Mouse (Mus musculus) embryonic facial prominence, embryonic 15.5 days (tissue): ENCODE measurements around the gene Caly. TPM values are rescaled to one million over a fixed set of nuclear protein-coding genes. Genes with fewer than 3 reads are reported as not detected.

Experiments
- ATAC-seq: fragments of 200-750 bp; cut with Nextera tagmentation; 2 replicates; pipeline ENCODE4 v1.8.0; 2017; ENCODE audit warnings: low read depth, moderate TSS enrichment; ENCODE audit not compliant: insufficient number of reproducible peaks, low FRiP score, low TSS enrichment
- H3K27ac ChIP-seq: fragments of 300-500 bp; sonication (generic); replicated peaks from 2 replicates; pipeline ENCODE4 v1.5.1; 2015; ENCODE audit warnings: mild to moderate bottlenecking, inconsistent platforms
- H3K27me3 ChIP-seq: fragments of 300-500 bp; sonication (generic); 2 replicates; pipeline ENCODE4 v1.6.1; 2015; ENCODE audit warnings: inconsistent platforms
- H3K36me3 ChIP-seq: fragments of 300-500 bp; sonication (generic); 2 replicates; pipeline ENCODE4 v1.6.1; 2015; ENCODE audit warnings: mild to moderate bottlenecking, inconsistent platforms
- H3K4me1 ChIP-seq: fragments of 300-500 bp; sonication (generic); 2 replicates; pipeline ENCODE4 v1.6.1; 2015; ENCODE audit warnings: inconsistent platforms
- H3K4me2 ChIP-seq: fragments of 300-500 bp; sonication (generic); replicated peaks from 2 replicates; pipeline ENCODE4 v1.6.1; 2015; ENCODE audit warnings: mild to moderate bottlenecking, inconsistent platforms
- H3K4me3 ChIP-seq: fragments of 300-500 bp; sonication (generic); replicated peaks from 2 replicates; pipeline ENCODE4 v1.5.1; 2015; ENCODE audit warnings: mild to moderate bottlenecking, inconsistent platforms
- H3K9ac ChIP-seq: fragments of 300-500 bp; sonication (generic); 2 replicates; pipeline ENCODE4 v1.6.1; 2015; ENCODE audit warnings: inconsistent platforms
- H3K9me3 ChIP-seq: fragments of 300-500 bp; sonication (generic); replicated peaks from 2 replicates; pipeline ENCODE4 v1.6.1; 2016; ENCODE audit warnings: inconsistent platforms
- WGBS: fragments of 180-500 bp; shearing (Covaris S2); methylation state at CpG from one replicate; pipeline ENCODE4 v1.1.7; 2015; 5-methylcytosine and 5-hydroxymethylcytosine counted together
- polyA plus RNA-seq: library from polyadenylated mRNA; unstranded; fragments of >200 nt; fragmentation: Nextera tagmentation; extraction: Ambion mirVana; gene quantifications from 2 replicates; pipeline ENCODE4 v1.2.1, GENCODE M21; 2015

The Caly gene
- polyA plus RNA-seq, 1 experiment from 2014 or later, result 3.7 TPM

DNA sequence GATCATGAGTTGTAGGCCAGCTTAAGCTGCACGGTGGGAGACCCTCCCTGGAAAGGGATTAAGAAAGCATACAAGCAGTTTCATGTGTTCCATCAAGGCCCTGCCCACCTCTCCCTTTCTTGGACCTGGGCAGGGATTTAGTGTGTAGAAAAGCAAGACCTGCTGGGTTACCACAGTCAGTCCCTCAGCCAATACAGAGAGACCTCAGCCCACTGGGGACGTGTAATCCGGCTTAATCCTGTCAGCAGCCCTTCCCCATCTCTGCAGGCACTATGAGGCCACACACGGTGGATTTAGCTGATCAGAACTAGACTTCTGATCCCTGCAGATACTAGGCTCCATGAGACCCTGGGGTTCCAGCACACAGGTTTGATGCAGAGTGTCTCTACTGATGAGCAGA lies 22.7 kb downstream of the Caly start:
- Histone ChIP-seq H3K27me3 (peaks cover 81% of the 10 kb centered on the region), H3K9me3 (no peaks in the 10 kb centered on the region), H3K4me2 (no peak overlapping the region), H3K4me1 (peaks cover 28% of the 10 kb centered on the region), H3K36me3 (no peaks in the 10 kb centered on the region), H3K9ac (no peak overlapping the region), H3K27ac (no peak overlapping the region), H3K4me3 (no peak overlapping the region)
- ATAC-seq, result no peak
- 36% methylated on average over 4 of the region's 4 CpGs for WGBS

DNA sequence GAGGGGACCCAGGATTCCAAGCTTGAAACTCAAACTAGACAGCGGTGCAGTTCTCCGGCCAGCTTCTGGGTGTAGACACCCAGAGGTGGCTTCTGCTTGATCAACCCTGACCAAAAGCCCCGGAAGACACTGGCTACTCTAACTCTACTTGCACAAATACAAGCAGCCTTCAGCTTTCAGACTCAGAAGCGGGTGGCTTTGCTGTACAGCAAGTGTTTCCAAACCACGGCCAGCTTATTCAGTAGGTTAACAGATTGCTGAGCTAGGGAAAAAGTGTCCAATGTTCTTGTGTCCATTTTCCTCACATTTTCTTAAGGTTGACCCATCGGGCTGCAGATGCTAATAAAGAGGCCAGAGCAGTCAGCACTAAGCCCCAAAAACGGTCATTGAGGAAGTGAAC lies 23.8 kb downstream of the Caly start:
- WGBS, result 23% methylated on average over 7 of the region's 7 CpGs
- peaks cover 81% of the 10 kb centered on the region for H3K27me3 ChIP-seq
- H3K4me2 ChIP-seq, result peak overlapping the region; percentile 83
- no peak overlapping the region for H3K27ac ChIP-seq
- H3K36me3 ChIP-seq, result no peaks in the 10 kb centered on the region
- H3K9ac ChIP-seq, result no peak overlapping the region
- ATAC-seq, result no peak
- H3K4me1 ChIP-seq, result peaks cover 28% of the 10 kb centered on the region
- H3K9me3 ChIP-seq, result no peaks in the 10 kb centered on the region
- peak overlapping the region; percentile 46 for H3K4me3 ChIP-seq

DNA sequence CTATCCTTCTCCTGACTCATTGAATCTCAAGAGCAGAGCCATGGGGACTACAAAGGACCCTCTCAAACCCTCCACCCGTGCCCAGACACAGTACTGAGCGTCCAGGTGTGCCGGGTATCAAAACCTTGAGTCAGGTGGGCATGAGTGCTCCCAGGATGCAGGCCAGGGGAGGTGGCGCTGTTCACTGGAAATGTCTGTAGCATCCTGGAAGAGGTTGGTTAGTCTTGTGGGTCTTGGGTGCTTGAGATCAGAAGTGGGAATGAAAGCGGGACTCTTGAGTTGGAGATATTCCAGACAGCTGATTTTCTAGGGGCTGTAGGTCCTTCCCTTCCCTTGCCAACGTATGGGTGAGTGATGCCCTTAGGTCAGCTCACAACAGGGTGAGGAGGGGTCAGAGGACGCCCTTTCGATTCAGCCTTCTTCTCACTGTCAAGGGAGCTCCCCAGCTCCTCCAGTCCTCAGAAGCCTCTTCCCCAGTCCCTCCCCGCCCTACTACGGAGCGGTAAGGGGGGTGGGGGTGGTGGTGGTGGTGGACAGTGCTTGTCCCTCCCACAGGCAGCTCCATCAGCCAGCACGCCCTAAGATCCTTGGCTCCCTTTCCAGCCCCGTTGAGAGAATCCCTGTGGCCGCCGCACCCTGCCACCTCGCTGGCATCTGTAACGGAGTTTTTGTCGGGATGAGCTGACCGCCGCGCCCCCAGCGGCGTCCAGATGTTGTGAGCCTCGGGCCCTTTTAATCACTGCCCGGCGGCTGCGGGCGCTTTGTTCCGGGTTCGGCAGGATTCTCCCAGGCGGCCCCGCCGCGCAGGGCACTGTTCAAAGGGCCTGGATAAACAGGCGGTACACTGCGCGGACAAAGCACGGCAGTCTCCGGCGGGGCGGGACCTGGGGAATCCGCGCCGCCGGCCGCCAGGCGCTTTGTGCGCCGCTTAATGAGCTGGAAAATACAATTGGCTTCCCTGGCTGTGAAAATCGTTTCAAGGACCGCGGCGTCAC lies 24.6 kb downstream of the Caly start:
- 3% methylated on average over 53 of the region's 53 CpGs for WGBS
- peaks cover 85% of the 10 kb centered on the region for H3K27me3 ChIP-seq
- no peaks in the 10 kb centered on the region for H3K36me3 ChIP-seq
- peak overlapping the region; percentile 39 for H3K9ac ChIP-seq
- H3K4me1 ChIP-seq, result peaks cover 28% of the 10 kb centered on the region
- peak overlapping the region; percentile 46 for H3K4me3 ChIP-seq
- no peak for ATAC-seq
- no peak overlapping the region for H3K27ac ChIP-seq
- H3K9me3 ChIP-seq, result no peaks in the 10 kb centered on the region
- peak overlapping the region; percentile 83 for H3K4me2 ChIP-seq

DNA sequence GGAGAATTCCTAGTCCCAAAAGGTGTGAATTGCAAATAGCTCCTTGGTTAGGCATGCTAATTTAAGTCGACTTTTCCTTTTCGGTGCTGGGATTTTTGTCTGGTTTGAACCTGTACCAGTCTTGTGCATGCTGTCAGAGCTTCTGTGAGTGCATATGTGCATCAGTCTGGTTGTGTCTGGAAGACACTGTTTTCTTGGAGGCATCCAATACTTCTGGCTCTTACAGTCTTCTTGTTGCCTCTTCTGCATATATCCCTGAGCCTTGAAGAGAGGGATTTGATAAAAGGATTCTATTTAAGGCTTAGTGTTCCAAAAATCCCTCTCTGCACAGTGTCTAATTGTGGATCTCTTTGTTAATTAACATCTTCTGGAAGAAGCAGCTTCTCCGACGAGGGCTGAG lies 28.2 kb downstream of the Caly start:
- Histone ChIP-seq H3K4me3 (no peak overlapping the region), H3K9ac (no peak overlapping the region), H3K27me3 (peaks cover 84% of the 10 kb centered on the region), H3K9me3 (no peaks in the 10 kb centered on the region), H3K4me1 (peaks cover 21% of the 10 kb centered on the region), H3K36me3 (no peaks in the 10 kb centered on the region), H3K27ac (no peak overlapping the region), H3K4me2 (no peak overlapping the region)
- ATAC-seq, result no peak
- WGBS, result 71% methylated on average over 4 of the region's 4 CpGs

DNA sequence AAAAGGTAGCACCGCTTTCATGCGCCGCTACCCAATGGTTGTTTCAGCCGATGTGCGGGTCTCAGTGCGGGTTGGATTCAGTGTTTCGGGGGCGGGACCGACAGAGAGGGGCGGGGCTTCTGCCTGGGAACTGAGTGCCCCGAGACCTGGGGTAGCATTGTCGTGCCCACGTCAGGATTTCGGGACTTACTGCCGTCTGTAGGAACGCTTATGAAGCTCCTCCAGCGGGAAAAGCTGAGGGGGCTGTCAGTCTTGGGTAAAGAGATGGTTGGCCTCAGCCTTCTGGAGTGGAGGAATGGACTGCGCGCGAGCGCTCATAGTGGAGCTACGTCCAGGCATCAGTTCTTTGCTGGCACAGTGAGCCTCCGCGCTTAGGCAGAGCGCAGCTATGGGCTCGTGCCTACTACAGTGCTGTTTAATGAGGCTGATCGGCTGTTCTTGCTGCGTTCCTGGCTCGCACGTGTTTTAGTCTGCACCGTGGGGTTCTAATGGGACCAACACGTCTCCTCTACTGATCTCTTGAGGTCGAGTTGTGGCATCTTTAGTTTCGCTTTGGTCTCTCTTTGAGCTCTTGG lies 33.1 kb downstream of the Caly start:
- H3K27ac ChIP-seq, result no peak overlapping the region
- under 1% methylated on average over 34 of the region's 34 CpGs for WGBS
- H3K36me3 ChIP-seq, result no peaks in the 10 kb centered on the region
- H3K4me3 ChIP-seq, result peak overlapping the region; percentile 45
- H3K27me3 ChIP-seq, result peaks cover 95% of the 10 kb centered on the region
- H3K9me3 ChIP-seq, result no peaks in the 10 kb centered on the region
- H3K4me1 ChIP-seq, result peaks cover 25% of the 10 kb centered on the region
- peak; percentile 75 for ATAC-seq
- H3K9ac ChIP-seq, result no peak overlapping the region
- peak overlapping the region; percentile 83 for H3K4me2 ChIP-seq

DNA sequence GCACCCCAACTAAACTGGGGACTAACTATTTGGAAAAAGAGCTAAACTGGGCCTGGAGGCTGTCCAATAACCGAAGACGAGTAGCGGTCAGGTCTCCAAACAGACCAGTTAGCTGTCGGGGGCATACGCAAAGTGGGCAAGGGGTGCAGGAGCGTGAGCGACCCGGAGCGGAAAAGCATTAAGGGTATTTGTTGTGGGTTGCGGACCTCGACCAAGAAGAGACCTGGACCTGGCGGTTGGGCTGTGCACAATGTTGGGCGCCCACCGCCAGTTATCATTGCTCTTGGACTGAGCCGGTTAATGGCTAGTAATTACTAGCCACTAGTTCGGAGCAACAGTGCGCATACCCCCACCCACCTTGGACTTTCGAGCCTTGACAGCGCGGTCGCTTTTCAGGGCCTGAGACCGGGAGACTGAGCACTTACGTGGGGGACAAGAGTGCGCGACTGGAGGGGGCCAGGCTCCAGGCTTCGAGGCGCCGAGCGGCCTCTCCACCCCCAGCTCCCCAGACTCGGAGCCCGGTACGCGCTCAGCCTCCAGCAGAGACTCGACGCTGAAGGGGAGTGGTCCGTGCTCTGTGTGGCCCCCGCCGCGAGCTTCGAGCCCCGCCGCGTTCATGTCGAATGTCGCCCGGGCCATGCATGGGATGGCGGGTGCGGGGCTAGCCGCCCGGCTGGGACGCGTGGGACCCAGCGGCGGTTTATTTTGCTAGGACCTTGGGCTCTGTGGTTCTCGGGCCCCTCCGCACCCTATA lies 33.8 kb downstream of the Caly start, which contains the start of gene Msx3:
Msx3 (minus strand) TSS at position 729 of the 754 bp plus-strand sequence.
- peak within 1 kb of the TSS; percentile 83 for H3K4me2 ChIP-seq

DNA sequence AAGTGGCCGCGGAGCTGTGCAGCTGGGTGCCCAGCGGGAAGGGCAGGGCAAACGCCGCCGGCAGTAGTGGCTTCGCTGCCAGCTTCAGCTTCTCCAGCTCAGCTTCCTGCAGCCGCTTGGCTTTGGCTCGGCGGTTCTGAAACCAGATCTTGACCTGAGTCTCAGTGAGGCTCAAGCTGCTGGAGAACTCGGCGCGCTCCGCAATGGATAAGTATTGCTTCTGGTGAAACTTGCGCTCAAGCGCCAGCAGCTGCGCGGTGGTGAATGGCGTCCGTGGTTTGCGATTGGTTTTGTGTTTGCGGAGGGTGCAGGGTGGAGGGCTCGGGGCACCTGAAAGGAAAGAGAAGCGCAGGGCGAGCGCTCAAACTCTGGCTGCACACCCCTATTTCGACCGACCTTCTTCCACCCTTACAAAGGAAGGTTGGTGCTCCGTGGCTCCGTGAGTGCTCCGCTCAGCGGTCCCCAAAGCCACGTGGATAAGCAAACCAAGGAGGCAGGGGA lies 34.5 kb downstream of the Caly start:
- Histone ChIP-seq H3K9ac (no peak overlapping the region; the same call in 1 of the 2 replicates), H3K9me3 (no peaks in the 10 kb centered on the region), H3K4me3 (peak overlapping the region; percentile 45), H3K36me3 (no peaks in the 10 kb centered on the region), H3K4me2 (peak overlapping the region; percentile 83), H3K27me3 (peaks cover 92% of the 10 kb centered on the region), H3K27ac (no peak overlapping the region), H3K4me1 (peaks cover 25% of the 10 kb centered on the region)
- ATAC-seq, result no peak
- 1% methylated on average over 33 of the region's 33 CpGs for WGBS

More for the DNA sequence above, 33.8 kb downstream of the Caly start, which contains the start of gene Msx3:
- Histone ChIP-seq H3K9ac (no peak within 1 kb of the TSS; the same call in 1 of the 2 replicates), H3K36me3 (no peaks in the 10 kb centered on the region), H3K4me1 (peaks cover 25% of the 10 kb centered on the region), H3K27ac (no peak within 1 kb of the TSS), H3K9me3 (no peaks in the 10 kb centered on the region), H3K4me3 (peak within 1 kb of the TSS; percentile 45), H3K27me3 (peaks cover 93% of the 10 kb centered on the region)
- ATAC-seq, result peak; percentile 11; the same call in 1 of the 2 replicates
- under 1% methylated on average over 56 of the region's 56 CpGs for WGBS

DNA sequence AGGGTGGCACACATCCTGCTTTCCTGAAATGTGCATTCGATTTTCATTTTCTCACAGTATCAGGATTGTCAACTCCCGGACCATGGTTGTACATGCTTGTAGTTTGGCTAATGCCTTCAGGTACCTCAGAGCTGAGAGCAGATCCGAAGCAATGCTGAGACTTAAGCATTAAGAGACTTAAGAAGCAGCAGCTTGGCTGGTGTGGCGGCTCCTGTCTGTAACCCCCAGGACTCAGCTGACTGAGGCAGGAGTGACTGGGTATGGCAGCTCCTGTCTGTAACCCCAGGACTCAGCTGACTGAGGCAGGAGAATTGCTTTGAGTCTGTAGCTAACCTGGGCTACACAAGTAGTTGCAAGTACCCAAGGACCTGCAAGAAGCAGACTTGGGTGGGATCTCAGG lies 36.8 kb downstream of the Caly start:
- H3K9ac ChIP-seq, result no peak overlapping the region
- no peak overlapping the region for H3K4me2 ChIP-seq
- no peak for ATAC-seq
- 75% methylated on average over 4 of the region's 4 CpGs for WGBS
- no peaks in the 10 kb centered on the region for H3K9me3 ChIP-seq
- H3K4me1 ChIP-seq, result peaks cover 25% of the 10 kb centered on the region
- H3K27me3 ChIP-seq, result peaks cover 70% of the 10 kb centered on the region
- no peak overlapping the region for H3K27ac ChIP-seq
- peaks cover 2% of the 10 kb centered on the region for H3K36me3 ChIP-seq
- H3K4me3 ChIP-seq, result no peak overlapping the region

DNA sequence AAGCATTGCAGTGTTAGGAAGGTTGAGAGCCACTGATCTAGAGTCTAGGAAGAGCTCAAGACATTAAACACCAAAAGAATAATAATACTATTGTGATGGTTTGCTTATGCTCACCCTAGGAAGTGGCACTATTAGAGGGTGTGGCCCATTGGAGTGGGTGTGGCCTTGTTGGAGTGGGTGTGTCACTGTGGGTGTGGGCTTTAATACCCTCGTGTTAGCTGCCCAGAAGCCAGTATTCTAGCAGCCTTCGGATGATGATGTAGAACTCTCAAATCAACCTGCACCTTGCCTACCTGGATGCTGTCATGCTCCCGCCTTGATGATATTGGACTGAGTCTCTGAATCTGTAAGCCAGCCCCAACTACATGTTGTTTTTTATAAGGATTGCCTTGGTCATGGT lies 39.6 kb downstream of the Caly start:
- H3K27me3 ChIP-seq, result peaks cover 41% of the 10 kb centered on the region
- H3K4me1 ChIP-seq, result peaks cover 3% of the 10 kb centered on the region
- no peak overlapping the region for H3K4me3 ChIP-seq
- WGBS, result 57% methylated on average over 3 of the region's 3 CpGs
- H3K4me2 ChIP-seq, result no peak overlapping the region
- ATAC-seq, result no peak
- no peaks in the 10 kb centered on the region for H3K9me3 ChIP-seq
- H3K36me3 ChIP-seq, result peaks cover 22% of the 10 kb centered on the region
- H3K9ac ChIP-seq, result no peak overlapping the region
- H3K27ac ChIP-seq, result no peak overlapping the region

DNA sequence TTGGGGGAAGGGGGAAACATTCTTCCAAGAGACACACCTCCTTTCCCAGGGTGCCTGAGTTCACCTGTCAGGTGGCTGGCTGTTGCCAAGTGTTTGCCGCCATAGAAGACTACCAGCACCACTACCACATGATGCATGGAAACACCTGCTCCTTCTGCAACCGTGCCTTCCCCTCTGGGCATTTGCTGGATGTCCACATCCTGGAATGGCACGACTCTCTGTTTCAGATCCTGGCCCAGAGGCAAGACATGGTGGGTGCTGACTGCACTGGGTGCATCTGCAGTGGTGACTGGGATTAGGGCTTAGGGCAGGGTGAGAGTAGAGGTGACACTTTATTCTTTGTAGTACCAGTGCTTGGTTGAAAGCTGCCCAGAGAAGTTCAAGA lies 45.2 kb downstream of the Caly start:
- H3K9ac ChIP-seq, result peak overlapping the region; percentile 89; the same call in 1 of the 2 replicates
- peak overlapping the region; percentile 73 for H3K4me3 ChIP-seq
- ATAC-seq, result no peak
- peaks cover 38% of the 10 kb centered on the region for H3K36me3 ChIP-seq
- no peaks in the 10 kb centered on the region for H3K27me3 ChIP-seq
- no peaks in the 10 kb centered on the region for H3K9me3 ChIP-seq
- H3K27ac ChIP-seq, result no peak overlapping the region
- peak overlapping the region; percentile 88 for H3K4me2 ChIP-seq
- WGBS, result 43% methylated on average over 3 of the region's 3 CpGs
- H3K4me1 ChIP-seq, result peaks cover 18% of the 10 kb centered on the region
